Mouse (Mus musculus): ENCODE results near the gene Rassf9. TPM values are rescaled to one million over a fixed set of nuclear protein-coding genes. Genes with fewer than 3 reads are reported as not detected.

Rassf9 gene
- 4.5 and 5.7 TPM in 2 replicates for polyA plus RNA-seq (2014; fragmentation: Nextera tagmentation; extraction: Ambion mirVana)

- no peaks in the 10 kb centered on the region for H3K27me3 ChIP-seq (ENCODE audit: control insufficient read depth, insufficient read depth, low read length)
Measured at GRCm38 (mm10) chr10:102511807-102512461, at the start of gene Rassf9. Gene Rassf9 (plus strand): TSS chr10:102512222.

GRCm38 (mm10) chr10:102469412-102469811 is 42.6 kb upstream of the Rassf9 start:
- no peaks in the 10 kb centered on the region for H3K9me3 ChIP-seq (ENCODE audit: control insufficient read depth, low read length)
- H3K9ac ChIP-seq (ENCODE audit: low read length), result no peak overlapping the region
- ATAC-seq (ENCODE audit: insufficient number of reproducible peaks, low FRiP score, low TSS enrichment, low read depth) (no peak), DNase-seq (ENCODE audit: low spot score) (no peak)
- H3K4me2 ChIP-seq (ENCODE audit: low read depth, severe bottlenecking), result no peak overlapping the region
- WGBS, result 90% methylated on average over 2 of the region's 2 CpGs
- no peak overlapping the region for H3K27ac ChIP-seq (replicated peaks; ENCODE audit: low read depth, low read length)
- no peaks in the 10 kb centered on the region for H3K4me1 ChIP-seq (ENCODE audit: control insufficient read depth, insufficient read depth, low read length)
- no peaks in the 10 kb centered on the region for H3K36me3 ChIP-seq (ENCODE audit: control insufficient read depth, insufficient read depth, low read length)
- no peaks in the 10 kb centered on the region for H3K27me3 ChIP-seq (ENCODE audit: control insufficient read depth, insufficient read depth, low read length)
- H3K4me3 ChIP-seq (ENCODE audit: low read depth, low read length), result no peak overlapping the region

More at GRCm38 (mm10) chr10:102511807-102512461, at the start of gene Rassf9:
- Histone ChIP-seq H3K9ac (ENCODE audit: low read length) (peak within 1 kb of the TSS; percentile 43; the same call in 1 of the 2 replicates), H3K4me3 (ENCODE audit: low read depth, low read length) (peak within 1 kb of the TSS; percentile 21), H3K4me1 (ENCODE audit: control insufficient read depth, insufficient read depth, low read length) (peaks cover 2% of the 10 kb centered on the region; the same call in 1 of the 2 replicates), H3K27ac (replicated peaks; ENCODE audit: low read depth, low read length) (peak within 1 kb of the TSS; percentile 80), H3K36me3 (ENCODE audit: control insufficient read depth, insufficient read depth, low read length) (no peaks in the 10 kb centered on the region), H3K4me2 (ENCODE audit: low read depth, severe bottlenecking) (peak within 1 kb of the TSS; percentile 42), H3K9me3 (ENCODE audit: control insufficient read depth, low read length) (no peaks in the 10 kb centered on the region)
- WGBS, result 0% methylated on average over 5 of the region's 5 CpGs
- peak; percentile 75 for DNase-seq (ENCODE audit: low spot score)
- peak; percentile 97 for ATAC-seq (ENCODE audit: insufficient number of reproducible peaks, low FRiP score, low TSS enrichment, low read depth)

GRCm38 (mm10) chr10:102490386-102490785 is 21.6 kb upstream of the Rassf9 start, which contains the start of gene Nts:
Gene Nts (minus strand): TSS chr10:102490486.
- 33% methylated on average over 3 of the region's 3 CpGs for WGBS
- no peaks in the 10 kb centered on the region for H3K27me3 ChIP-seq (ENCODE audit: control insufficient read depth, insufficient read depth, low read length)
- no peak within 1 kb of the TSS for H3K4me3 ChIP-seq (ENCODE audit: low read depth, low read length)
- no peak for ATAC-seq (ENCODE audit: insufficient number of reproducible peaks, low FRiP score, low TSS enrichment, low read depth)
- no peak within 1 kb of the TSS for H3K4me2 ChIP-seq (ENCODE audit: low read depth, severe bottlenecking)
- H3K4me1 ChIP-seq (ENCODE audit: control insufficient read depth, insufficient read depth, low read length), result no peaks in the 10 kb centered on the region
- H3K36me3 ChIP-seq (ENCODE audit: control insufficient read depth, insufficient read depth, low read length), result no peaks in the 10 kb centered on the region
- DNase-seq (ENCODE audit: low spot score), result no peak
- H3K27ac ChIP-seq (replicated peaks; ENCODE audit: low read depth, low read length), result no peak within 1 kb of the TSS
- no peaks in the 10 kb centered on the region for H3K9me3 ChIP-seq (ENCODE audit: control insufficient read depth, low read length)
- no peak within 1 kb of the TSS for H3K9ac ChIP-seq (ENCODE audit: low read length)

- H3K9ac ChIP-seq (ENCODE audit: low read length), result no peak overlapping the region
- 17% methylated on average over 3 of the region's 3 CpGs for WGBS
- H3K9me3 ChIP-seq (ENCODE audit: control insufficient read depth, low read length), result no peaks in the 10 kb centered on the region
- DNase-seq (ENCODE audit: low spot score) (peak; percentile 74), ATAC-seq (ENCODE audit: insufficient number of reproducible peaks, low FRiP score, low TSS enrichment, low read depth) (no peak)
- H3K4me2 ChIP-seq (ENCODE audit: low read depth, severe bottlenecking), result no peak overlapping the region
- no peaks in the 10 kb centered on the region for H3K4me1 ChIP-seq (ENCODE audit: control insufficient read depth, insufficient read depth, low read length)
- no peak overlapping the region for H3K4me3 ChIP-seq (ENCODE audit: low read depth, low read length)
- H3K36me3 ChIP-seq (ENCODE audit: control insufficient read depth, insufficient read depth, low read length), result no peaks in the 10 kb centered on the region
- no peaks in the 10 kb centered on the region for H3K27me3 ChIP-seq (ENCODE audit: control insufficient read depth, insufficient read depth, low read length)
- no peak overlapping the region for H3K27ac ChIP-seq (replicated peaks; ENCODE audit: low read depth, low read length)
Measured at GRCm38 (mm10) chr10:102491792-102492191, 20.2 kb upstream of the Rassf9 start.

GRCm38 (mm10) chr10:102498754-102499153 is 13.3 kb upstream of the Rassf9 start:
- Histone ChIP-seq H3K27ac (replicated peaks; ENCODE audit: low read depth, low read length) (no peak overlapping the region), H3K4me3 (ENCODE audit: low read depth, low read length) (no peak overlapping the region), H3K9ac (ENCODE audit: low read length) (no peak overlapping the region), H3K36me3 (ENCODE audit: control insufficient read depth, insufficient read depth, low read length) (no peaks in the 10 kb centered on the region), H3K27me3 (ENCODE audit: control insufficient read depth, insufficient read depth, low read length) (no peaks in the 10 kb centered on the region), H3K4me2 (ENCODE audit: low read depth, severe bottlenecking) (no peak overlapping the region), H3K4me1 (ENCODE audit: control insufficient read depth, insufficient read depth, low read length) (no peaks in the 10 kb centered on the region), H3K9me3 (ENCODE audit: control insufficient read depth, low read length) (no peaks in the 10 kb centered on the region)
- 26% methylated on average over 4 of the region's 4 CpGs for WGBS
- DNase-seq (ENCODE audit: low spot score) (no peak), ATAC-seq (ENCODE audit: insufficient number of reproducible peaks, low FRiP score, low TSS enrichment, low read depth) (no peak)

GRCm38 (mm10) chr10:102507386-102507785 is 4.6 kb upstream of the Rassf9 start:
- no peak overlapping the region for H3K27ac ChIP-seq (replicated peaks; ENCODE audit: low read depth, low read length)
- DNase-seq (ENCODE audit: low spot score), result no peak
- no peaks in the 10 kb centered on the region for H3K27me3 ChIP-seq (ENCODE audit: control insufficient read depth, insufficient read depth, low read length)
- H3K9me3 ChIP-seq (ENCODE audit: control insufficient read depth, low read length), result no peaks in the 10 kb centered on the region
- WGBS, result 16% methylated on average over 4 of the region's 4 CpGs
- no peak for ATAC-seq (ENCODE audit: insufficient number of reproducible peaks, low FRiP score, low TSS enrichment, low read depth)
- no peak overlapping the region for H3K4me3 ChIP-seq (ENCODE audit: low read depth, low read length)
- no peaks in the 10 kb centered on the region for H3K36me3 ChIP-seq (ENCODE audit: control insufficient read depth, insufficient read depth, low read length)
- H3K4me1 ChIP-seq (ENCODE audit: control insufficient read depth, insufficient read depth, low read length), result peaks cover 8% of the 10 kb centered on the region; the same call in 1 of the 2 replicates
- no peak overlapping the region for H3K4me2 ChIP-seq (ENCODE audit: low read depth, severe bottlenecking)
- H3K9ac ChIP-seq (ENCODE audit: low read length), result no peak overlapping the region

GRCm38 (mm10) chr10:102511461-102511806 is 588 bp upstream of the Rassf9 start:
- H3K4me3 ChIP-seq (ENCODE audit: low read depth, low read length), result no peak overlapping the region
- 25% methylated on average over 3 of the region's 3 CpGs for WGBS

GRCm38 (mm10) chr10:102514159-102514558 is 2.1 kb downstream of the Rassf9 start:
- 3% methylated on average over 1 of the region's 1 CpGs for WGBS
- H3K9me3 ChIP-seq (ENCODE audit: control insufficient read depth, low read length), result no peaks in the 10 kb centered on the region
- H3K4me1 ChIP-seq (ENCODE audit: control insufficient read depth, insufficient read depth, low read length), result no peaks in the 10 kb centered on the region
- no peaks in the 10 kb centered on the region for H3K36me3 ChIP-seq (ENCODE audit: control insufficient read depth, insufficient read depth, low read length)
- no peak for DNase-seq (ENCODE audit: low spot score)
- peak overlapping the region; percentile 24 for H3K4me2 ChIP-seq (ENCODE audit: low read depth, severe bottlenecking)
- no peak for ATAC-seq (ENCODE audit: insufficient number of reproducible peaks, low FRiP score, low TSS enrichment, low read depth)
- H3K27me3 ChIP-seq (ENCODE audit: control insufficient read depth, insufficient read depth, low read length), result no peaks in the 10 kb centered on the region
- no peak overlapping the region for H3K9ac ChIP-seq (ENCODE audit: low read length)
- 0 out of 2 replicates have a peak overlapping the region, but pooled peaks have one; percentile 3 for H3K4me3 ChIP-seq (ENCODE audit: low read depth, low read length)
- H3K27ac ChIP-seq (replicated peaks; ENCODE audit: low read depth, low read length), result no peak overlapping the region

More at GRCm38 (mm10) chr10:102511461-102511806, 588 bp upstream of the Rassf9 start:
- H3K36me3 ChIP-seq (ENCODE audit: control insufficient read depth, insufficient read depth, low read length), result no peaks in the 10 kb centered on the region
- 0 out of 2 replicates have a peak overlapping the region, but pooled peaks have one; percentile 12 for H3K9ac ChIP-seq (ENCODE audit: low read length)
- no peaks in the 10 kb centered on the region for H3K27me3 ChIP-seq (ENCODE audit: control insufficient read depth, insufficient read depth, low read length)
- no peaks in the 10 kb centered on the region for H3K9me3 ChIP-seq (ENCODE audit: control insufficient read depth, low read length)
- peak overlapping the region; percentile 80 for H3K27ac ChIP-seq (replicated peaks; ENCODE audit: low read depth, low read length)
- DNase-seq (ENCODE audit: low spot score), result no peak
- ATAC-seq (ENCODE audit: insufficient number of reproducible peaks, low FRiP score, low TSS enrichment, low read depth), result peak; percentile 67
- peak overlapping the region; percentile 42; the same call in 1 of the 2 replicates for H3K4me2 ChIP-seq (ENCODE audit: low read depth, severe bottlenecking)
- peaks cover 6% of the 10 kb centered on the region; the same call in 1 of the 2 replicates for H3K4me1 ChIP-seq (ENCODE audit: control insufficient read depth, insufficient read depth, low read length)
